Mouse (Mus musculus): ENCODE data around the gene Cntn1. TPM values are rescaled to one million over a fixed set of nuclear protein-coding genes. Genes with fewer than 3 reads are reported as not detected.

Gene Cntn1
- 49.5 and 55.7 TPM in 2 replicates for polyA plus RNA-seq (2015; fragmentation: Nextera tagmentation; extraction: Ambion mirVana)

DNA sequence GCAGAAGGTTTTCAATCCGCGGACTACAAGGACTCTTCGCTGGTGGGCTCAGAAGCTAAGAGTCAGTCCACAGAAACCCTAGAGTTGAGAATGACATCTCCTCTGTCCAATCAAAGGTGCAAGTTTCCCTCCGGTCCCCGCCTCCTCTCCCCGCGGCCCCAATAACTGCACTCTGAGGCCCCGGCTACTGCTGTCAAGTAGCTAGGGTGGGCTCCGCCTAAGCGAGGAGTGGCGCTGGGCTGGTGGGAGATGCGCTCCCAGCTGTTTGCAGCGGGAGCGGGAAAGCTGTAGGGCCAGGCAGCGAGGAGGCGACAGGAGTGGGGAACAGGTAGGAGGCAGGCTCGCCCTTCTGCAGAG lies at the start of gene Cntn1:
Cntn1 (plus strand) TSS at position 170 of the 357 bp plus-strand sequence.
- peak within 1 kb of the TSS; percentile 78 for H3K4me3 ChIP-seq
- H3K27me3 ChIP-seq (replicated peaks) = no peaks in the 10 kb centered on the region
- peak within 1 kb of the TSS; percentile 89 for H3K27ac ChIP-seq
- H3K36me3 ChIP-seq (replicated peaks) = no peaks in the 10 kb centered on the region
- peak within 1 kb of the TSS; percentile 84 for H3K4me2 ChIP-seq
- peaks cover 9% of the 10 kb centered on the region for H3K4me1 ChIP-seq
- peak; percentile 98 for ATAC-seq (replicated peaks)
- WGBS = 0% methylated on average over 17 of the region's 17 CpGs
- H3K9ac ChIP-seq = peak within 1 kb of the TSS; percentile 74
- no peaks in the 10 kb centered on the region for H3K9me3 ChIP-seq

DNA sequence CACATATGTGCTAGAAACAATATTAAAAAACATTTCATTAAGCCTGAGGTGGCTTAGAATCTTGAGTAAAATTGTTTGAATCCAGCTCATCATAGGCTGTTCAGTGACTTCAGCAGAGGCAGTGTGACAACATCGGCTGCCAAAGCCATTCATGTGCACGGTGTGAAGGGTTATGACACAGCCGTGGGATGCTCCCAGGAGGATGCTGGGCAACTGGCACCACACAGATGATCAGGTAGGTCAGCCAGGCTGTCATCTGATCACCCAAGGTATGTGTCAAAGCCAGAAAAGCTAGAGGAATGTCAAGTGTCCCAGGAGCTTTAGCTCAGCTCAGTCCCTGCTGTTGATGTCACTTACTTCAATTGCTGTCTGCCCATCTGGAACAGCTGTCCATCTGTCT lies 49.5 kb upstream of the Cntn1 start:
- Histone ChIP-seq H3K9ac (no peak overlapping the region), H3K4me1 (no peaks in the 10 kb centered on the region), H3K9me3 (no peaks in the 10 kb centered on the region), H3K27ac (no peak overlapping the region), H3K4me2 (no peak overlapping the region), H3K36me3 (replicated peaks) (no peaks in the 10 kb centered on the region), H3K27me3 (replicated peaks) (no peaks in the 10 kb centered on the region), H3K4me3 (no peak overlapping the region)
- 80% methylated on average over 3 of the region's 3 CpGs for WGBS
- ATAC-seq (replicated peaks) = no peak

DNA sequence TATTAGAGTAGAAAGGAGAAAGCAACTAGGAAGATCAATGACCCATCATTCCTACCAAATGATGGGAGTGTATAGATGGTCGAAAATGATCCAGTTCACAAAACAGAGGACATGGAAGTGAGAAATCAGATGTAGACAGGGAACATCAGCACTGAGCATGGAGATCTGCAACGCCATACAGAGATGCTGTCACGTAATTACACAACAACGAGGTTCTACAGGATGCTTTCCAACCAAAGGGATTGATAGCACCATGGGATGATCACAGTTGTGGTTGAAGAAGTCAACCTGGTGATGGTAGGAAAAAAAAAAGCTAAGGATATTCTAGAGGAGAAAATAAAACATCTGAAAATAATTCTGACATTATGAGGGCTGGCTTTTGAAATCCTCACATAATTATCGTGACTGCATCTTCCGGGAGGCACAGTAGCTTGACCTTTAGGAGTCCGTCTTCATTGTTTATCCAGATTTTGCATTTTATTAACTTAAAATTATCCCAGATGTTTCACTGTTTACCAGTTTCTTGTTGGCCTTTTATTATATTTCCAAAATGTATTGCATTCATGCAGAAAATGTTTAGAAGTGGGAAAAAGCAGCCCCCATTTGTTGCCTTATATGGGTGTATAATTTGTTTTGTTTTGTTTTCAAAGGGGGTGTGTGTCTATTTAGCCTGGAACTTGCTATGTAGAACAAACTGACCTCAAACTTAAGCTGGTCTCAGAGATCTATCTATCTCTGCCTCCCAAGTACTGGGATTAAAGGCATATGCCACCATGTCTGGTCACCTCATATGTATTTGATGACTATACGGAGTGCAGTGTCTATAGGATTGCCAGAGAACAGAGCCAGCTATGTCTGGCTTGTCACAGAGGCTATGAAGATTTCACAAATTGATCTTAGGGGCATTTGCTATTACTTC lies 38.5 kb upstream of the Cntn1 start:
- no peak overlapping the region for H3K4me2 ChIP-seq
- no peak overlapping the region for H3K4me3 ChIP-seq
- no peaks in the 10 kb centered on the region for H3K4me1 ChIP-seq
- H3K9me3 ChIP-seq = no peaks in the 10 kb centered on the region
- no peak overlapping the region for H3K27ac ChIP-seq
- ATAC-seq (replicated peaks) = no peak
- H3K36me3 ChIP-seq (replicated peaks) = no peaks in the 10 kb centered on the region
- no peaks in the 10 kb centered on the region for H3K27me3 ChIP-seq (replicated peaks)
- no peak overlapping the region for H3K9ac ChIP-seq
- WGBS = 91% methylated on average over 8 of the region's 8 CpGs

DNA sequence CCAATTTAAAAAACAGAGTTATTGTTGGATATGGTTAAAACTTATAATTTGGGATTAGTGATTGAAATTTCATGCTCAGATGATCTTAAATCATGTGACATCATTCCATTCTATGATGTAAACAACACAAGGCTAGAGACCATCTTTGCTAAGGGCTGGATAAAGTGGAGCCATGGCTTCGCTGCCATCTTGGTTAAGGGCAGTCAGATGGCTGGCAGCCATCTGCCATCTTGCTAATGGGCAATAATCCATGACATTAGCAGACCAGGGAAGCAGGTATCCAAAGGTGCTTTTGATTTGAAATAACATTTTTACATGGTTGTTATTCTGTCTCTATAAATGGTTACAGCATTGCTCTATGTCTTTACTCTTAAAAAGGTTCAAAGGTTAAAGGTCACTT lies 16.9 kb upstream of the Cntn1 start:
- Histone ChIP-seq H3K9me3 (peaks cover 7% of the 10 kb centered on the region; the same call in 1 of the 2 replicates), H3K4me2 (no peak overlapping the region), H3K4me1 (no peaks in the 10 kb centered on the region), H3K9ac (no peak overlapping the region), H3K27me3 (replicated peaks) (no peaks in the 10 kb centered on the region), H3K4me3 (no peak overlapping the region), H3K36me3 (replicated peaks) (no peaks in the 10 kb centered on the region), H3K27ac (no peak overlapping the region)
- no peak for ATAC-seq (replicated peaks)
- WGBS = 86% methylated on average over 1 of the region's 1 CpGs

DNA sequence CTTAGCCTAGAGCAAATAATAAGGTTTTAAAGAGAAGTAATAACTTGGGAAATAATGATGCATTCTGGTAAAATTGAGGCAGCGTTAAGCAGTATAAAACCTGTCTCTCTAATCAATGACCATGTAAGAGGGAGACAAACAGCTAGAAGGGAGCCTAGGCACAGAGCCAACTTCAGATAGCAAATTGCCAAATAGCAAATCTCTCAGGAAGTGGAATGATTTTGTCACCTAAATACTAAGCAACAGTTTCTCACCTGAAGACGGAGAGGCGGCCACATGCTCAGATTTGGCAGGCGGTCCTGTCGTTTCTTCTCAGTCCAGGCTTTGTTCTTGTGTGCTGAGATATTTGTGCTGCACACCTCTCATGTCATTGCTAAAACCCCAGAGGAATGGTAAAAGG lies 8.4 kb upstream of the Cntn1 start:
- Histone ChIP-seq H3K9ac (no peak overlapping the region), H3K4me3 (no peak overlapping the region), H3K9me3 (no peaks in the 10 kb centered on the region), H3K4me2 (no peak overlapping the region), H3K36me3 (replicated peaks) (no peaks in the 10 kb centered on the region), H3K27ac (no peak overlapping the region), H3K4me1 (no peaks in the 10 kb centered on the region), H3K27me3 (replicated peaks) (no peaks in the 10 kb centered on the region)
- ATAC-seq (replicated peaks) = no peak
- WGBS = 86% methylated on average over 5 of the region's 5 CpGs

DNA sequence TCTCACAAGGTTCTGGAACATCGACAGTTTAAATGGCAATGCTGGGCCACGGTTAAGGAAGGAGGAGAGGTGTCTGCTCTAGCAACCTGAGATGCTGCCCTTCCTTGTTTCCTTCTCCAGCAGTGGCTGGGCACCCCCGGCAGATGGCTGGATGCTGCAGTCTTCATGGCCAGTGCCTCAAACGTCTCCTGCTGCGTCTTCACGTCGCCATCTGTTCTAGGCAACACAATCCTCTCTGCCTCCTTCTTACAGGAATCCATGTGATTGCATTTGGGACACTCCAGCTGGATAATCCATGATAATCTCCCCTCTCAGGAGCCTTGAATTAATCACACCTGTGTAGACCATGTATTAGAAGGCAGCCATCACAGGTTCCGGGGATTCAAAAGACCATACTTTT lies 4.9 kb upstream of the Cntn1 start:
- 79% methylated on average over 8 of the region's 8 CpGs for WGBS
- H3K9me3 ChIP-seq = no peaks in the 10 kb centered on the region
- no peak overlapping the region for H3K4me2 ChIP-seq
- H3K4me3 ChIP-seq = no peak overlapping the region
- no peaks in the 10 kb centered on the region for H3K36me3 ChIP-seq (replicated peaks)
- peaks cover 4% of the 10 kb centered on the region; the same call in 1 of the 2 replicates for H3K4me1 ChIP-seq
- no peak overlapping the region for H3K27ac ChIP-seq
- ATAC-seq (replicated peaks) = no peak
- no peaks in the 10 kb centered on the region for H3K27me3 ChIP-seq (replicated peaks)
- no peak overlapping the region for H3K9ac ChIP-seq

DNA sequence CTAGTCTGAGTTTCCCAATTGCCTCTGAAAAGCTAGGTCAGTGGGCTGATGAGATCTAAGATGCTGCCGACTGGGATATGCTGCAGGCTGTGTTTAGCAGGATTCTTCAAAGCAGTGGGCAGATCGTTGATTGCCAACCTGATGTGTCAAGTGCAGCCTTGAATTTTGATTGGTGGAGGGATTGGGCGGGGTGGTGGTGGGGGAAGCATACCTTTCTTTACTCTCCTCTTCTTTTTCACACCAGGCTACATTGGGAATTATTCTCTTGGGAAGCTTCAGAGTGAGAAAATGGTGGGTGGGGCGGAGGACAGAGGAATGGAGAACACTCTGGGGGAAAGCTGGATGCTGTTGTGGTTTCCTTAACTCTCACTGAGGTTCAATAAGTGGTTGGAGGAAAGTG lies 2.9 kb upstream of the Cntn1 start:
- 72% methylated on average over 4 of the region's 4 CpGs for WGBS
- peaks cover 7% of the 10 kb centered on the region for H3K4me1 ChIP-seq
- no peak for ATAC-seq (replicated peaks)

DNA sequence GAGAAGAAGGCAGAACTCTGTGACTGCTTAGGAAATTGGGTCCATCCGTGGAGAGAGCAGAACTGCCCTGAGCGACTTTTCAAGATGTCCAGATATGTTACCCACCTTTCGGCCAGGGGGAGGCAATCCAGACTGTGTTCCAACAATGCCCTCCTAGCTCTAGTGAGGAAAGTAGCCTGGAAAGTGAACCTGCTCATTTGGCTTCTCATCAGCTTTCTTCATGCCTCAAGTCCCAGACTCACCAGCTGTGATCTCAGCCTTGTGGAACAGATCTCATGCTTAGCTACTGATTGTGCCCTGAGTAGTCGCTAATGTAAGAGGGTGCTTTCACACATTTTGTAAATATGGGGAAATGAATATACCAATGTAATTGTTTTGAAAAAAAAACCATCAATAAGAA lies 2.4 kb upstream of the Cntn1 start:
- Histone ChIP-seq H3K4me3 (no peak overlapping the region), H3K4me1 (peaks cover 9% of the 10 kb centered on the region), H3K27ac (no peak overlapping the region), H3K4me2 (no peak overlapping the region), H3K9ac (no peak overlapping the region), H3K27me3 (replicated peaks) (no peaks in the 10 kb centered on the region), H3K36me3 (replicated peaks) (no peaks in the 10 kb centered on the region), H3K9me3 (no peaks in the 10 kb centered on the region)
- WGBS = 84% methylated on average over 4 of the region's 4 CpGs
- no peak for ATAC-seq (replicated peaks)

More for the DNA sequence above, 2.9 kb upstream of the Cntn1 start:
- Histone ChIP-seq H3K9ac (no peak overlapping the region), H3K27ac (no peak overlapping the region), H3K9me3 (no peaks in the 10 kb centered on the region), H3K4me3 (no peak overlapping the region), H3K4me2 (no peak overlapping the region), H3K36me3 (replicated peaks) (no peaks in the 10 kb centered on the region), H3K27me3 (replicated peaks) (no peaks in the 10 kb centered on the region)

DNA sequence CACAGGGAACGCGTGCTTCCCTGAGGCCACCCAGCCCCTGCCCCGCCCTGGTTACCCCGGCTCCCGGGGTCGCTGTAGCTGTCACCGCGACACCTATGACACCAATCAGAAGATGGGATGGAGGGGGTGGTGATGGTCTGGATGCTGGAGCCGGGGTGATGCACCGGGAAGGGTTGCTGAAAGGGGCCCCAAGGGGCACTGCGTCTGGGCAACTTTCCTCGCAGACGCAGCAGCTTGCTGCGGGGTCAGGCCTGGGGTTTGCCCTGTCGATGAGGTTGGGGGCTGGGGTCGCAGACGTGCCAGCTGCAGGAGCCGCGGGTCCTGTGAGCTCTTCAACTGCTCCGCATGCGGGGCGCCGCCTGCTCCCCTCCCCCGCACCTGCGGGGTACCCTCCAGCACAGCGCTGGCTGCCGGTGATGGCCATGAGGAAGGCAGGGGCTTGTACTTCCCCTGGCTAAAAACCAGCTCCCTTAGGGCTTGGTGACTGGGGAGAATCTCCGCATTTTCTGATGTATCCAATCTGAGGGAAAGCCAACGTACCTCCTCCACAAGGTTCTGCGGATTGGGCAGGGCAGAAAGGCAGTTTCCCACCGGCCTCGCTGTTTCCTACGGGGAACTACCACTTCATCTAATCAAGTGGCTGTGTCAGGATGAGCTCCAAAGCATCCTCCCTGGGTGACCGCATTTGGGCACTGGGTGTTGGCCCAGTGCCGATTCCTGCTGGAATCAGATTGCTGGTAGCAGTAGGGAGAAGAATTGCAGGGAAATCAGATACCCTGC lies 578 bp downstream of the Cntn1 start:
- WGBS = under 1% methylated on average over 35 of the region's 35 CpGs
- peak; percentile 87 for ATAC-seq (replicated peaks)
- H3K9ac ChIP-seq = peak overlapping the region; percentile 74

DNA sequence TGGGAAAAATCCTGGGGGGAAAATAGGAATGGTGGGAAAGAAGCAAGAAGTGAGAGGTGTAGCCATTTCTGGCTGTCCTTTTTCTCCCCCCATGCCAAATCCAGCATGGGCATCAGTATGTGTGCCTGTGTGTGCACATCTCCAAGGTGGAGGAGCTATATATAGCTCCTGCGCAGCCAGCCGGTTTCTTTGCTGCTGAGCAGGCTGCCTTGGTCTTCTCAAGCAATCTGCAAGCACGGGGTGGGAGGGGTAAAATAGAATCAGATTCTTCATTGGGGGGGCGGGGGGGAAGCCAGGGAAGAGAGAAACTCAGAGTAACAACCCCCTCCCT lies 1.1 kb downstream of the Cntn1 start:
- no peaks in the 10 kb centered on the region for H3K9me3 ChIP-seq
- no peaks in the 10 kb centered on the region for H3K27me3 ChIP-seq (replicated peaks)
- H3K4me2 ChIP-seq = peak overlapping the region; percentile 84
- H3K4me3 ChIP-seq = peak overlapping the region; percentile 78
- no peaks in the 10 kb centered on the region for H3K36me3 ChIP-seq (replicated peaks)
- H3K4me1 ChIP-seq = peaks cover 9% of the 10 kb centered on the region
- H3K27ac ChIP-seq = peak overlapping the region; percentile 89
- peak; percentile 69 for ATAC-seq (replicated peaks)
- WGBS = 4% methylated on average over 4 of the region's 4 CpGs
- H3K9ac ChIP-seq = peak overlapping the region; percentile 74

More for the DNA sequence above, 578 bp downstream of the Cntn1 start:
- Histone ChIP-seq H3K9me3 (no peaks in the 10 kb centered on the region), H3K27me3 (replicated peaks) (no peaks in the 10 kb centered on the region), H3K36me3 (replicated peaks) (no peaks in the 10 kb centered on the region), H3K4me1 (peaks cover 9% of the 10 kb centered on the region), H3K4me2 (peak overlapping the region; percentile 84), H3K27ac (peak overlapping the region; percentile 89), H3K4me3 (peak overlapping the region; percentile 78)

DNA sequence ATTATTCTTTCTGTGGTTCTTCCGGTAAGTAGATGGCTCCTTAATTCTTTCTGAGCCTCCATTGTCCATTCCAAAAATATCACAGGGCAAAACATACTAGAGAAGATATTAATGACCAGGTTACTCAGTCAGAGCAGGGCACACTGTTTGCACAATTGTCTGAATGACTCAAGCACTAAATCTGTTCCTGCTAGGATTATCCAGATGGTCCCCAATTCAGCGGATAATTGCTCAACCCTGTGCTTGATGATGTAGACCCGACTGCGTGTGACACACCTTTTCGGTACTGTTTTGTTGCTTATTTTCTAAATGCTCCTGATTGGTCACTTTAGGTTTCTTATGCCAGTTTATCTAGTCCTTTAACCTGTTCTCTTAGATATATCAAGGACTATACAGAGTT lies 6.6 kb downstream of the Cntn1 start:
- Histone ChIP-seq H3K36me3 (replicated peaks) (no peaks in the 10 kb centered on the region), H3K27me3 (replicated peaks) (no peaks in the 10 kb centered on the region), H3K9ac (no peak overlapping the region), H3K4me2 (no peak overlapping the region), H3K27ac (no peak overlapping the region), H3K4me1 (peaks cover 4% of the 10 kb centered on the region), H3K9me3 (no peaks in the 10 kb centered on the region), H3K4me3 (no peak overlapping the region)
- no peak for ATAC-seq (replicated peaks)
- 94% methylated on average over 5 of the region's 5 CpGs for WGBS

DNA sequence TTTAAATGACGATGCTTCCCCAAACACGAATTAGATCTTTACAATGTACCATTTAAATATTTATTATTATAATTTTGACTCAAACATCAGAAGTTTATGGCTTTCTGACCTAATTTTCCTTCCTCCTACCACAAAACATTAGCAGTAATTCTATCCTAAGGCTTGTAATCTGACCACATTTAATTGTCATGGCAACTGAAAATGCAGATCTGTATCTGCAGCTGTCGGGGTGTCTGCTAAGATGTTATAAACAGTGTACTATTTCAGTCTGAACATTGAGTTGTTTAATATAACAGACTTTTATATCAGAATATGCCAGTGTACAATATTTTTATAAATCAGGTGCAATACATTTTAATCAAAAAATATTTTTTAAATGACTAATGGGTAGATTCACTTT lies 10.0 kb downstream of the Cntn1 start:
- H3K4me3 ChIP-seq = no peak overlapping the region
- no peak overlapping the region for H3K9ac ChIP-seq
- no peaks in the 10 kb centered on the region for H3K9me3 ChIP-seq
- H3K4me2 ChIP-seq = no peak overlapping the region
- no peak for ATAC-seq (replicated peaks)
- WGBS = 39% methylated on average over 3 of the region's 3 CpGs
- no peaks in the 10 kb centered on the region; the same call in 1 of the 2 replicates for H3K4me1 ChIP-seq
- H3K27me3 ChIP-seq (replicated peaks) = no peaks in the 10 kb centered on the region
- H3K36me3 ChIP-seq (replicated peaks) = no peaks in the 10 kb centered on the region
- no peak overlapping the region for H3K27ac ChIP-seq

Data from midbrain, embryonic 15.5 days (tissue).